Mouse (Mus musculus) cerebellum, postnatal 36 days (tissue): ENCODE results near the gene Zc3h12a.

Experiments used
- DNase-seq, 2 experiments: peaks; one replicate each; pipeline ENCODE4 v3.0.0; 2021 to 2022; ENCODE audit warnings: mixed read lengths in 2 of 2

Zc3h12a gene

DNA sequence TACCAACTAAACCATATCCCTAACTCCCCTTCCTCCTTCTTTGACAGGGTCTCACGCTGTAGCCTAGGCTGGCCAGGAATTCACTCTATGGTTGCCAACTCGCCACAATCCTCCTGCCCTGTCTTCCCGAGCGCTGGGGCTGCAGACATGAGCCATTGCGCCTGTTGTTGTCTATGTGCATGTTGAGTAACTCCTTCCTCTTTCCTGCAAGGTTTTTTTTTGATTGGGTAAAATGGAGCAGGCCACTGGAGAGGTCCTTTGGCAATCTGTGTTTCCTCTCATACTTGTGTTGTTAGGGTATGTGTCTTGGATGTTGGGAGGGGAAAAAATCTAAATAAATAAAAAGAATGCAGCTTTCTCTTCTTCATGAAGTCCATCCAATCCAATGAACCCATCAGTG, 16.6 kb upstream of the Zc3h12a start:
- DNase-seq: no peak

- no peak for DNase-seq
Measured at GRCm38 (mm10) chr4:125138321-125138720, 10.7 kb upstream of the Zc3h12a start.

DNA sequence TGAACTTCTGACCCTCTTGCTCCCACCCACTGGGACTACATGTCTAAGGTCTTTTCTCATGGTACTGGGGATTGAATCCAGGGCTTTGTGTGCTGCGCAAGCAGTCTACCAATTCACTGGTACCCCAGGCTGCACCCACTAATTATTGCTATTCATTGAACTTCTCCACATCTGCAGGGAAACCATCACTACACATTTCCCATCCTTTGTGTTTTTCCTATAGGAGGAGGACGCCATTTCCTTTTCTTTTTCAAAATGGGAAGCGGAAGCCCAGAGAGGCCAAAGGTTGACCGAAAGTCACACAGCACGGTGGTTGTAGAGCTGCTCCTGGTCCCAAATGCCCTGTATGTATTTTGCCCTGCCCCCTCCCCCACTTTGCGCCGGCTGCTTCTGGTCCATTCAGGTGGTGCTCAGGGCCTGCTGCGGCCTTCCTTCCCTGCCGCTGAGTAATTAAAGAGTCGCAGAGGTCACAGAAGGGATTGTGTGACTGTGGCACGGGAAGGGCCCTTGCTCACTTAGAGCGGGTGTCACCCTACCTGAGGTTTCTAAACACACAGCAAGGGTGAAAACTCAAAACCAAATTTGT, 8.8 kb upstream of the Zc3h12a start:
- DNase-seq: no peak

DNA sequence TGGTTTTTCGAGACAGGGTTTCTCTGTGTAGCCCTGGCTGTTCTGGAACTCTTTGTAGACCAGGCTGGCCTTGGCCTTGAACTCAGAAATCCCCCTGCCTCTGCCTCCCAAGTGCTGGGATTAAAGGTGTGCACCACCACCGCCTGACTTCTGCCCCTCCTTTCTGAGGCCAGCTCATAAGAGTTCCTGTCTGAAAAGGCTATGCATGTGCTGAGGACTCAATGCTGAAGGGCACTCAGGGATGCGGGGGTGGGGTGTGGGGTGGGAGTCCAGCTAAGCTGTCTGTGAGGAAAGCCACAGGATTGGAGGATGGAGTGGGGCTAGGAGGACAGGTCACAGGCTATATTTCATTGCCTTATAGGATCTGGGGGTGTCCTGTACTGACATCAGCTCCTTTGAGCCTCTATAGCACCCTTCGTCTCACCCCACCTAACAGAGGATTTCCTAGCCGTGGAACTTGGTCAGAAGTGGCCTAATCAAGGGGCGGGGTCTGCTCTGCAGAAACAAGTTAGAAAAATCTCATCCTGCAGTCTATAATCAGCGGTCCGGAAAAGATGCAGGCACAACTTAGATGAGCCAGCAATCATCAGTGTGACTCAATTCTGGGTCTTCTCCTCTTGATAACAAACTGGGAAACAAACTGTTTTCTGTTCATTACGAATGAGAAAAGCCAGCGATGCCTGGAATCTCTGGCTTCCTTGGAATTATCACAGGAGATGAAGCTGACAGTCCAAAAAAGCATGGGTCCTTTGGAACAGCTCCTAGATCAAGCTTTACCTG, 7.6 kb upstream of the Zc3h12a start:
- DNase-seq: no peak

DNA sequence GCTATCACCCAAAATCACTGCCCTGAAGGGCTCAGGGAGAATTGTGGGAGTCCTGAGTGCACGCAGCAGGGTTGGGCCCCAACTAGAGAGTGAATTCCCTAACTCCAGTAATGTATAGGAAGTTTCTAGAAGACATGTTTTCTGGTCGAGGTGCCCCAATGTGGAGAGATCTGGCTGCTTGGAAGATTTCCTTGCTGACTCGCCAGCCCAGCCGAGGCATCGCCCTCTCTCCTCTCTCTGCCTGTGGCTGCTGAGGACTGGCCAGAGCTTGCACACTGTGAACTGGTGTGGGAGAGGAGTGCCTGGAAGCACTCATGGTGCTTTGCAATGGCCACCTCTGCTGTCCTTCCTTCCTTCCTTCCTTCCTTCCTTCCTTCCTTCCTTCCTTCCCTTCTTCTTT, 7.0 kb upstream of the Zc3h12a start:
- no peak for DNase-seq

DNA sequence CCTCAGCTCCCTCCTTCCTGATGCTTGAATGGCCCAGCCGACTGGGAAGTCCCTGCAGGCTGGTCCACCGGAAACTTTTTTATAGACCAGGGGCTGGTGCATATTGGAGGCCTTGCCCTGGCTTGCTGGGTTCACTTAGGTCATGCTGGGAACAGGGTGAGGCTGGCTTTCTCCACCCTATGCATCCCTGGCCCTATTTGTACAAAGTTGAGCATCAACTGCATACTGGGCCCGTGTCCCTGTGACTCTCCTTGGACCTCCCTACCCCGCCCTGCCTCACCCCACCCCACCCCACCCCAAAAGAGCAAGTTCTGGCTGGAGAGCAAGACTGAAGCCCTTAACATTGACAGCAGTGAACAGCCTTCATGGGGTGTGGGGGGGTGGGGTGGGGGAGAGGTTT, 6.6 kb upstream of the Zc3h12a start:
- no peak for DNase-seq

GRCm38 (mm10) chr4:125132394-125132793, 4.8 kb upstream of the Zc3h12a start:
- peak; percentile 40 to 48 for DNase-seq

DNA sequence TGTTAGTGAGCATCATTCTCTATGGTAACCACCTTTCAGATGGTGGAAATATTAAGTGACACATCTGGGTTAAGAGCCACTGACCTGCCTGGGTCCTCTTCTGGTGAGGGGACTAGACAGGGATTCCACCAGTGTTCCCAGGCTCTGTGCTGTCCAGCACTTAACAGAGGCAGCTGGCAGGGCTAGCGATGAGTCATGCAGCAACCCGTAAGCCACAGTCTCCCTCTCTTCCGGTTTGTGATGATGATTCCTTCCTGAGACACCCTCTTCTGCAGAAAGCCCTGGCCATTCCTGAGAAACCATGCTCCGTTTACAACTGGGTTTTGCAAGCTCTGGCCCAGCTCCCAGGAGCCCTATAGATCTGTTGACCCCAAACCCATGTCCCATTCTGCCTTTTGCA, 3.9 kb upstream of the Zc3h12a start:
- no peak for DNase-seq

DNA sequence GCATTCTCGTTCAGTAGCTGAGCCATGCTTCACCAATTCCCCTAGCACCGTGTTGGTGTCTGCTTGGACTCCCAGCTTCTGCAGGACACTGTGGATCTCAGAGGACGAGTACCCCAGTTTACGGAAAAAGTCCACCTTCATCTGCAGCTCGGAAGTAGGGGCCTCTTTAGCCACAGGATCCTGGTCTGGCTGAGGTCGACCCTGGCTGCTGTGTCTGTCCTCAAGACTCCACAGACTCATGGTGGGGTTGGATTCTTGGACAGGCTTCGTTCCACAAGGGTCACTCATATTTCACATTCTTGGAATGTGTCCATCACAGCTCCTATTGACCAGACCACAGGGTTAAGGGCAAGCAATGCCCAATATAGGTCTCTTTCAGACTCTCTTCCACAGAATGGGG, 879 bp downstream of the Zc3h12a start:
- DNase-seq: no peak

DNA sequence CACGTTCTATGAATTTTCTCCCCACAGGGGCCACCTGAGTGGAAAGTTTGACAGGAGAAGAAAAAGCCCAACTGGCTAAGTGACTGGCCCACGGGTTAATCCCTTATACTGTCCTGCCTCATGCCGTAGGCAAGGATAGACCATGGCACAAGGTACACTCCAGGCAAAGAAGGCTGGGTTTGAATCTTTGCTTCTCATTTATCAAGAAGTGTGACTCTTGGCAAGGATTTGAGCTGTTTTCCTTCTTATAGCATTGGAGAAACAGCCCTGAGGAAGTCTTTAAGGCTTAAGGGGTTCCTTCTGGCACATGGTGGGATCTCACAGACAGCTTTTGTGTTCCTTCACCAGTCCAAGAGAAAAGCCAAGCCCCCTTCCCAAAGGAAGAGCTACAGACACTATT, 1.5 kb downstream of the Zc3h12a start:
- no peak for DNase-seq

- no peak for DNase-seq
Measured at GRCm38 (mm10) chr4:125125361-125125921, 2.2 kb downstream of the Zc3h12a start.

- DNase-seq: no peak
Measured at GRCm38 (mm10) chr4:125124424-125125209, 3.0 kb downstream of the Zc3h12a start.

GRCm38 (mm10) chr4:125123279-125123671, 4.4 kb downstream of the Zc3h12a start:
- DNase-seq: no peak

- DNase-seq: no peak
Measured at GRCm38 (mm10) chr4:125122431-125123278, 5.0 kb downstream of the Zc3h12a start.

DNA sequence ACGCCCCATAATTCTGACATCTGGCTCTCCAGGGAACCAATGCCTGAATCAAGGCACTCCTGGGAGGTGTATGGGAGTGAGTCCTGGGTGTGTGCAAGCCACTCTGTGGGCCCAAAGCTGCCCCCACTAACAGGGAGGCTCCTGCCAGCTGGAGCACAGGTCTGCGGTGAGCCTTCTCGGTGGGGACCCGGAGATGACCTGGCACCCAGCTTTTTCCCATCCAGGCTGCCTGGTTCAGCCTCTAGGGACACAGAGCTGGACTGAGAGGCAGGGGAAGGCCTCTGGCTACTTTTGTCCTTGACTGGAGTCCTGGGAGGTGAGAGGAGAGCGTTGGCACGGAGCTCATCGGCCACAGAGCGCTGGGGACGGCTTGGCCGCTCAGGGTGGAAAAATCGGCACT, 7.9 kb downstream of the Zc3h12a start:
- DNase-seq: no peak

DNA sequence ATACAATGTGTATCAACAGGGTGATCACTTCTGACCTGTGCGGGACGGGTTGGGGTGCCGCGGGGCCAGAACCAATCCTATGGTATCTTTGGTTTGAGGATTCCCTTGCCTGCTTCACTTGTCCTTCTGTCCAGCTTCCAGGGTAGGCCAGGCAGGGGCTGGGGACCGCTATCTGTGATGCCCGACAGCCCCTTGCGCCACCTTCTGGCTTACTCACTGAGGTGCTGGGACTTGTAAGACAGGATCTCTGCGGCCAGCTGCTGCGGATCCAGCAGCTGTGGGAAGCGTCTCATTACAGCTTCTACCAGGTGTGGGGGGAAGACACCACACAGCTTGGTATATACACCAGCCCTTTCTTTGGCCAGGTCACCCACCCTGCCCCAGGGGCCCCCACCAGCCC, 8.6 kb downstream of the Zc3h12a start:
- DNase-seq: no peak

- DNase-seq: no peak
Measured at GRCm38 (mm10) chr4:125117902-125118320, 9.7 kb downstream of the Zc3h12a start.

DNA sequence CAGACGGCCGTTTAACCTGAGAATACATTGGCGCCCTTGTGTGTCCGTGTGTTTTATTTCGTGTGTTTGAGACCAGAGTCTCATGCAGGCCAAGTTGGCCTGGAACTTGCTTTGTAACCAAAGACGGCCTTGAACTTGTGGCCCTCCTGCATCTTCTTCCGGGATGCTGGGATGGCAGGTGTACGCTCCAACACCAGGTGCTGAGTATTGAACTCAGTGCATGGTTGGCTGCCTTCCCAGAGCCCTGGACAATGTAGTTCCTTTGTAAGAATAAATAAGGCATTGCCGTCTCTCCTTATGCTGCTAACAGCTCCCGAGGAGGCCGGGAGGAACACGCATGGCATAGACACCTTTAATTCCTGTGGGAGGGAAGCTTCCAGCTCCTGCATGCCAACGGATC, 10.7 kb downstream of the Zc3h12a start:
- DNase-seq: no peak

GRCm38 (mm10) chr4:125116090-125116861, 11.4 kb downstream of the Zc3h12a start:
- DNase-seq: peak; percentile 46 to 57

- peak in 1 of 2 experiments; percentile 12 for DNase-seq
Measured at GRCm38 (mm10) chr4:125115710-125116089, 11.9 kb downstream of the Zc3h12a start.

- no peak for DNase-seq
Measured at GRCm38 (mm10) chr4:125115081-125115480, 12.6 kb downstream of the Zc3h12a start.

- peak; percentile 80 to 83 for DNase-seq
Measured at GRCm38 (mm10) chr4:125114638-125115037, 13.0 kb downstream of the Zc3h12a start.
